Mouse (Mus musculus): ENCODE results near the gene Hist2h4. TPM values are rescaled to one million over a fixed set of nuclear protein-coding genes. Genes with fewer than 3 reads are reported as not detected.
A peak's percentile ranks its signal among the peaks of the same experiment; 100 is the strongest.
"Not testable (repeated sequence)": the region's sequence is repeated elsewhere in the genome, so short reads cannot be mapped to it uniquely, and the experiment has no call there.

Hist2h4 gene
- total RNA-seq, 2 experiments from 2014 or later = 23.8 to 28.4 TPM

DNA sequence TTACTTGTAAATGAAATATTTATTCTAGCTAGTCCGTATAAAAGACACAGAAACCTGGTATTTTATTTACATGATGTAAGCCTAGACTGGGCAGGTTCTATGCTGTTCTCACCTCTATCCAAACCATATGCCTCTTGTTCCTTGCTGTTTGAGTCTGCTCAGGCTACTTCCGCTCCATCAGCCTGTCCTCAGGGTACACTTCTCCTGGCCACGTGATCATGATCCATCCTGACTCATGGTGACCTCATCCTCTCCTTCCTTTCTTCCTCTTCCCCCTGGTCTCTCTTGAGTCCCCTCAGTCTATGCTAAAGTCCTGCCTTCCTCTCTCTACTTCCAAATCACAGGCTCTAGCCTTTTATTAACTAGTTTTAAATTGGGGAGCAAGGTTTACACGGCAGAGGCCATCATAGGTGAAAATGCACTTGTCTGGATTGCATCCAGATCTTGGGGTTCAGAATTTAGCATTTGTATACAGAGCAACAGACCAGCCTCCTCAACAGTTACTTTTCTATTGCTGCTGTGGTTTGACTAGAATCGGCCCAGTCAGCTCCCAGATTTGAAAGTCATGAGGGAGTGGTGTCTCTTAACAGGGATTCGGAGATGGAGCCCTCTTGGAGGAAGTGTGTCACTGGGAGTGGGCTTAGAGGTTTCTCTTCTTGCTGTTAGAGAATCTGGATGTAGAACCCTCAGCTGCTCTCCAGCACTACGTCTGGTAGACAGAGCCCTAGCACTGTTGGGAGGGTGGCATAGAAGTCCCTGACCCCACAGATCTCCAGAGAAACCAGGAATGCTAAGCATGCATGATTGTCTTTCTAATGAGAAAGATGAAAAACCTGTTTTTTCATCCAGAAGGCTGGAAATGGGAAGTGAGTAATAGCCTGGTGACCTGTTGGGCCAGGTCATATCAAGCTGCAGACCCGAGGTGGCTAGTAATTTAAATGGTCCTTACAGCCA lies 36.1 kb downstream of the Hist2h4 start:
- no peak for DNase-seq (ENCODE audit: extremely low spot score in 1 of 2, low spot score in 1 of 2)

DNA sequence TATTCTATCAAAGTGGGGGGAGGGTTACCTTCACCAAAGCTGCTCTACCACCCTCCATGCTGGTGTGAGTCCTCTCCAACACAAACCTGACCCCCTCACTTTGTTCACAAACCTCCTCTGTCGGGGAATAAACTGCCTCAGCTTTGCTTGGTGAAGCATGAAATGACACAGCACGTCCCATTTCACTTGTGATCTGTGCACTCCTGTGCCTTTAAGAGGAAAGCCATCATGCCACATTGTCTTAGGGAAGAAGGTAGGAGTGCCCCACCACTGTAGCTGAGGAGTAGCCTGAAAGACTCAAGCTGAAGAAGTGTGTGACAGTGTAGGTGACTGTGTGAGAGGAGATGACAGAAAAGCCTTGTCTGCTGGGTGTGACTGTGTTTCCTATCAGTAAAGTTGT lies 37.7 kb downstream of the Hist2h4 start:
- DNase-seq (ENCODE audit: extremely low spot score in 1 of 2, low spot score in 1 of 2) = no peak

DNA sequence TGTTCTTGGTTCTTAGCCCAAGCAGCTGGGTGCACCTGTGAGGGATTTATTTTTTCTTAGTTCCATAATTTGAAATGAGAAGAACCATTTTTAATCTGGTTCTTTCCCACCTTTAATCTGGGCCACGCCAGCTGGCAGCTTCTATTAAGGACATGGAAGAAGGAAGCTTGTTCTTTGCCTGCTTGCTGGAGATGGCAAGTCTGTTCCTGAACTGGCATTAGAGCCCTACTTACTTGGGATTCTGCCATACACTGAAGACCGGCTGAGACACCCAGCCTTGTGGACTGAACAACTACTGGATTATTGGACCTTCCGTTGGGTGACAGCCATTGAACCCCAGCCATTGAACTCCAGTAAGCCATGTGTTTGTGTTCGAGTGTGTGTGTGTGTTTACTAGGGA lies 40.3 kb downstream of the Hist2h4 start:
- no peak for DNase-seq (ENCODE audit: extremely low spot score in 1 of 2, low spot score in 1 of 2)

DNA sequence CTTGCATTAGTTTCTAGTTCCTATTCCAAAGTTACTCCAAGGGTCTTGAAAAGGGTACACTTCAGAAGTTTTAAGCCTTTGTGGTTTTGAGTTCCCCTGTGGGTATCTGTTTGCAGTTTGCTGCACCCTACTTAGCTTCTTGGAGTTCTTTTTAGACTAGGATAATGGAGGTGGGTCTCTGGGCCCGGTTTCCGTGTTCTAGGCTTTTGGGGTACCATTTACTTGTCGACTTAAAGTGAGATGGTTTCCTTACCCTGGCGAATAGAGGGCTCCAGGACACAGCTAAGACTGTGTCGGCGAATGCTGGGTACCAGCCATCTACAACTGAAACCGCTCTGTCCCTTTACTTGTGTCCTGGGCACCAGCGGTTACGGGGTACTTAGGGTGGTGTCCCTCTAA lies 41.5 kb downstream of the Hist2h4 start:
- no peak for DNase-seq (ENCODE audit: extremely low spot score in 1 of 2, low spot score in 1 of 2)

DNA sequence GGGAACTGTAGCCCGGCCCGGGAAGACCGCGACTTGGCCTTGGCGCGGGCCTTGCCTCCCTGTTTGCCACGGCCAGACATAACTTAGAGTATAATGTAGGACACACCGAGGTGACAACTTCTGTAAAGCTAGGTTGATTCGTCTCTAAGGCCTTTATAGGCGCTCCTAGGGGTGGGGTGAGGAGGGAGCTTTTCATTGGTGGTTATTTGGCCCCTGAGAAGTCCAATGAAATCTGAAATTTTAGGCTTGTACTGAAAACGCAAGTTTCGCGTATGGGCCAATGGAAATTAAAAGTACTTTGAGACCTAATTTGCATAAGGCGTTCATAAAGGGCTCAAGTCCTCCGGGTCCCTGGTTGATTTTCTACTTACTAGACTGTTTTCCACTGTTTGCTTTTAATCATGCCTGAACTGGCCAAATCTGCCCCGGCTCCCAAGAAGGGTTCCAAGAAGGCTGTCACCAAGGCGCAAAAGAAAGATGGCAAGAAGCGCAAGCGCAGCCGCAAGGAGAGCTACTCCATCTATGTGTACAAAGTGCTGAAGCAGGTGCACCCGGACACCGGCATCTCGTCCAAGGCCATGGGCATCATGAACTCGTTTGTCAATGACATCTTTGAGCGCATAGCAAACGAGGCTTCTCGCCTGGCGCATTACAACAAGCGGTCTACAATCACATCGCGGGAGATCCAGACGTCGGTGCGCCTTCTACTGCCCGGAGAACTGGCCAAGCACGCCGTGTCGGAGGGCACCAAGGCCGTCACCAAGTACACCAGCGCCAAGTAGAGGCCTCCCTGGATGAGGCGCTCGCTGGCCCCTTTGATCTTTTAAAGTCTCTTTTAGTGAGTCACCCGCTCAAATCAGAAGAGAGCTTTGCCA lies 42.1 kb downstream of the Hist2h4 start, which contains the start of the genes Hist2h2ac and Hist2h2be:
Gene Hist2h2ac, minus strand, starts transcription at position 116 of the 875 bp plus-strand sequence.
Gene Hist2h2be, plus strand, starts transcription at position 355 of the 875 bp plus-strand sequence.
- peak; percentile 65 to 81 for DNase-seq (ENCODE audit: extremely low spot score in 1 of 2, low spot score in 1 of 2)

DNA sequence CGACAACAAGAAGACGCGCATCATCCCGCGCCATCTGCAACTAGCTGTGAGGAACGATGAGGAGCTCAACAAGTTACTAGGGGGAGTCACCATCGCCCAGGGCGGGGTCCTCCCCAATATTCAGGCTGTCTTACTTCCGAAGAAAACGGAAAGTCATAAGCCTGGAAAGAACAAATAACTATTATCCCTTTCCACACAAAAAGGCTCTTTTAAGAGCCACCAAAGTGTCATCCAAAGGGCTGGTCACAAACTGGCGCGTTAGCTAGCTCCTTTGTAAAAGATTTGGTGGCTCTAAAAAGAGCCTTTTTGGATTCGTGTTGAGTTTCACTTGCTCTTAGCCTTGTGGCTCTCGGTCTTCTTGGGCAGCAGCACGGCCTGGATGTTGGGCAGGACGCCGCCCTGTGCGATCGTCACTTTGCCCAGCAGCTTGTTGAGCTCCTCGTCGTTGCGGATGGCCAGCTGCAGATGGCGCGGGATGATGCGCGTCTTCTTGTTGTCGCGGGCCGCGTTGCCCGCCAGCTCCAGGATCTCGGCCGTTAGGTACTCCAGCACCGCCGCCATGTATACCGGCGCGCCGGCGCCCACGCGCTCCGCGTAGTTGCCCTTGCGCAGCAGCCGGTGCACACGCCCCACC lies 42.9 kb downstream of the Hist2h4 start:
- DNase-seq (ENCODE audit: extremely low spot score in 1 of 2, low spot score in 1 of 2) = not testable (repeated sequence)

DNA sequence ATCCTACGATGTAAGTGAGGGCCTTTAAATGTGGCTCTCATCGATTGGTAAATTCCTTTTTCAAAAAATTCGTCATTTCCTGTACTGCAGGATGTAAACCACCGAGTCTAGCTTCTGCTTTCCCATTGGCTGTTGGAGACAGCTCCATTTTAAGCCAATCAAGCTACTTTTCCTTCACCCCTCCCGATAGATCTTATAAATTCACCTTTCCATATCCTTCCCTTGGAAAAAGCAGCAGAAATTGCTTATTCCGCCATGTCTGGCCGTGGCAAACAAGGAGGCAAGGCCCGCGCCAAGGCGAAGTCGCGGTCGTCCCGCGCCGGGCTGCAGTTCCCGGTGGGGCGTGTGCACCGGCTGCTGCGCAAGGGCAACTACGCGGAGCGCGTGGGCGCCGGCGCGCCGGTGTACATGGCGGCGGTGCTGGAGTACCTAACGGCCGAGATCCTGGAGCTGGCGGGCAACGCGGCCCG lies 43.4 kb downstream of the Hist2h4 start, which contains the start of the genes Bola1 and Hist2h2ab:
Gene Bola1, minus strand, starts transcription at position 49 of the 470 bp plus-strand sequence.
Gene Hist2h2ab, plus strand, starts transcription at position 205 of the 470 bp plus-strand sequence.
- DNase-seq (ENCODE audit: extremely low spot score in 1 of 2, low spot score in 1 of 2) = peak; percentile 49 to 81

DNA sequence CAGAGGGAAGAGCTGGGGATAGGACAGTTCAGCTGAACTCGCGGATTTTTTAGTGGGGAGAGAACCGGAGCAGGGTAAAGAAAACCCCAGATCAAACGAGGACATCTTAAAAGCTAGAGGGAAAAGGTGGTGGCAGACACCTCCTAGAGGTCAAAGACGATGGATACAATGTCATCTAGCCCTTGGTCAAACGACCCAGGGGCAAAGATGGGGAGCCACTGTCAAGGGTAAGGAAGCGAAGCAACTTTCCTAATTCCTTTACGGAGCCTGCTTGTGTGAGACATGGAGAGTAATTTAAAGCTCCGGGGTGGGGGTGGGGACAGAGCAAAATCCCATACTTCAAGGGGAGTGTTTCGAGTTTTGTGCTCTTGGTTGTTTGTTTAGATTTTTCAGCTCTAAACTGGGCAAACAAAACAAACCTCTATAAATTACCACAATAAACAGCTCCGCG lies 43.9 kb downstream of the Hist2h4 start:
- no peak for DNase-seq (ENCODE audit: extremely low spot score in 1 of 2, low spot score in 1 of 2)

Small RNAs within 50 kb of the gene (microRNA-seq; reads per million reads assigned to microRNA genes)
- gene Gm44492 (0 reads per million in 2 experiments), gene Gm47311 (0 reads per million in 2 experiments), gene Gm47313 (0 reads per million in 2 experiments)

Other genes starting within 250 kb of the Hist2h4 start
- gene Vps45, start 204.8 kb downstream of the Hist2h4 start, total RNA-seq (2021) = 10 to 100 TPM; 42.2 to 45.0 TPM
- gene Otud7b, start 158.8 kb downstream of the Hist2h4 start, total RNA-seq (2021) = 10 to 100 TPM; 31.9 to 33.6 TPM
- gene Mtmr11, start 101.3 kb downstream of the Hist2h4 start, total RNA-seq (2021) = 1 to 10 TPM; 3.8 to 4.4 TPM
- gene Sf3b4, start 91.0 kb downstream of the Hist2h4 start, total RNA-seq (2021) = 10 to 100 TPM; 45.8 to 49.4 TPM
- 100 to 1,000 TPM; 379 to 381 TPM for gene Sv2a, start 82.2 kb downstream of the Hist2h4 start, total RNA-seq (2021)
- gene Bola1, start 43.6 kb downstream of the Hist2h4 start, total RNA-seq (2021) = 10 to 100 TPM; 16.5 to 17.9 TPM
- gene Hist2h2ab, start 43.4 kb downstream of the Hist2h4 start, total RNA-seq (2021) = 1 to 10 TPM; 8.5 to 9.2 TPM
- gene Hist2h2ac, start 42.4 kb downstream of the Hist2h4 start, total RNA-seq (2021) = 10 to 100 TPM; 23.0 to 27.5 TPM
- gene Hist2h2be, start 42.2 kb downstream of the Hist2h4 start, total RNA-seq (2021) = 1 to 10 TPM; 5.6 to 5.9 TPM
- gene Hist2h3c2, start 24.2 kb downstream of the Hist2h4 start, total RNA-seq (2021) = 10 to 100 TPM in 1 of 2 experiments, 1 to 10 TPM in 1; 9.9 to 11.0 TPM
- 100 to 1,000 TPM; 225 TPM for gene Hist2h2aa2, start 23.0 kb downstream of the Hist2h4 start, total RNA-seq (2021)
- 1 to 10 TPM; 3.0 to 6.9 TPM for gene Hist2h2aa1, start 17.8 kb downstream of the Hist2h4 start, total RNA-seq (2021)
- not detected for gene Hist2h3c1, start 16.6 kb downstream of the Hist2h4 start, total RNA-seq (2021)
- gene Hist2h3b, start 5.3 kb upstream of the Hist2h4 start, total RNA-seq (2021) = 10 to 100 TPM; 41.9 to 53.6 TPM
- 100 to 1,000 TPM; 110 to 123 TPM for gene Hist2h2bb, start 6.4 kb upstream of the Hist2h4 start, total RNA-seq (2021)
- 1 to 10 TPM; 2.9 to 3.3 TPM for gene Fcgr1, start 30.7 kb upstream of the Hist2h4 start, total RNA-seq (2021)
- gene BC107364, start 189.0 kb upstream of the Hist2h4 start, total RNA-seq (2021) = not detected